In genomic region chr6:16874021-16874542, GRCm38 (mm10) we compare ENCODE assay signal across 24 mouse cellular contexts. TPM values are rescaled to one million over a fixed set of nuclear protein-coding genes. Genes with fewer than 3 reads are reported as not detected.
DNase-seq lines count a peak whose midpoint lies in the region; ATAC-seq and TF ChIP-seq lines count a peak whose summit lies in the region.
"Had no signal": no experiment of that assay in that cellular context is flagged by ENCODE, and none has a peak within 500 bp of the region (broad histone marks: within the 10 kb centered on the region; RNA-seq: fewer than 3 reads in every experiment).

No protein-coding gene starts in this region.

- H3K4me1 ChIP-seq in embryonic fibroblast, embryonic 13.5 days (ENCODE audit: control insufficient read depth, insufficient read depth, low read length): no peaks in the 10 kb centered on the region; the same call in 1 of the 2 replicates
- H3K4me1 ChIP-seq: embryonic facial prominence, embryonic 13.5 days; embryonic facial prominence, embryonic 15.5 days; forebrain, embryonic 12.5 days had no signal

- no peak for TF ChIP-seq CTCF in Patski (IDR thresholded peaks at IDR 0.05)
- no peak for TF ChIP-seq CTCF in embryonic fibroblast, embryonic 13.5 days (IDR thresholded peaks at IDR 0.05; ENCODE audit: borderline replicate concordance, insufficient read depth, low read length)

- peak overlapping the region; percentile 40; the same call in 1 of the 2 replicates for H3K27ac ChIP-seq in embryonic fibroblast, embryonic 13.5 days (ENCODE audit: insufficient read depth, low read length)
- H3K27ac ChIP-seq: embryonic facial prominence, embryonic 13.5 days; embryonic facial prominence, embryonic 15.5 days; forebrain, embryonic 12.5 days had no signal

- DNase-seq in 3134 (ENCODE audit: extremely low read depth, insufficient read length, low spot score): peak; percentile 16
- peak; percentile 68 for DNase-seq in 3T3-L1 (ENCODE audit: low read depth, low spot score)
- peak; percentile 28 for DNase-seq in Patski (ENCODE audit: low read depth, low spot score)
- DNase-seq in ovary, postnatal 36 days (ENCODE audit: low spot score): no peak
- DNase-seq in layer of hippocampus, postnatal 36 days: no peak
- no peak for DNase-seq in urinary bladder, adult 2 months (ENCODE audit: low spot score)
- DNase-seq: adrenal gland, adult 2 months; adrenal gland, postnatal 10 days; adrenal gland, postnatal 25 days; cerebellum, adult 11-12 months; cerebellum, adult 2 months; cerebellum, adult 9-10 months; cerebellum, postnatal 36 days; embryo, embryonic 11 days had no signal

- CTCF ChIA-PET in Patski (lab: Charles Lee): interaction anchor here (0.9 kb wide), 1 partner anchor 12 kb away, joined by 3 read pairs; no protein-coding TSS in a partner anchor

- TF ChIP-seq POLR2A in embryonic fibroblast, embryonic 13.5 days (IDR thresholded peaks at IDR 0.05; ENCODE audit: low read depth, low read length): no peak

- H3K4me3 ChIP-seq in embryonic fibroblast, embryonic 13.5 days (ENCODE audit: insufficient read depth, low read length): no peak overlapping the region
- H3K4me3 ChIP-seq: embryonic facial prominence, embryonic 13.5 days; embryonic facial prominence, embryonic 15.5 days; forebrain, embryonic 12.5 days had no signal

- peak; percentile 91 for ATAC-seq in Patski
- ATAC-seq in megakaryocyte-erythroid progenitor cell, adult 5-6 weeks (replicated peaks; ENCODE audit: low FRiP score, low TSS enrichment, poor library complexity, severe bottlenecking): no peak
- ATAC-seq: forebrain, embryonic 14.5 days; forebrain, embryonic 16.5 days had no signal

- POLR2A ChIA-PET in Patski (lab: Charles Lee): no interaction called here

- in situ Hi-C loops in Patski (cut with MboI; ENCODE audit: low pct_unique_long_range_greater_than_20kb): no loop called here

- H3K27me3 ChIP-seq in Patski: no peaks in the 10 kb centered on the region
- H3K27me3 ChIP-seq: CH12.LX; embryonic facial prominence, embryonic 13.5 days; embryonic facial prominence, embryonic 15.5 days; forebrain, embryonic 12.5 days had no signal

RNA-seq across cellular contexts. Expression of gene Tfec, which starts 24.2 kb away (rescaled TPM):
- not detected for polyA plus RNA-seq in Patski (2021)
- polyA plus RNA-seq in embryonic fibroblast, embryonic 13.5 days (2011; ENCODE audit: insufficient read length, low read depth, missing spikeins): 0.63 TPM in 1 of 2 replicates, not detected in the other
- total RNA-seq in megakaryocyte-erythroid progenitor cell, adult 5-6 weeks (2014; fragmentation: Nextera tagmentation): not detected in 2 replicates
- total RNA-seq in megakaryocyte-erythroid progenitor cell, adult 5-6 weeks (2017): 1.4 and 4.6 TPM in 2 replicates
- total RNA-seq in layer of hippocampus, postnatal 36 days (2021): not detected
- polyA plus RNA-seq in urinary bladder, adult 2 months (2012; rRNA removed): 2.2 and 3.0 TPM in 2 replicates
- total RNA-seq: CH12.LX had no signal
- polyA plus RNA-seq: adrenal gland, adult 2 months; C2C12; cerebellum, adult 2 months; G1E had no signal

Comparison
In these comparisons a context has a peak if more than half of its experiments do, and no peak if none do; other contexts are left out.
1. DNase-seq: peak in 3134 (single experiment), 3T3-L1 (single experiment) and Patski (single experiment); none in ovary, postnatal 36 days (single experiment), layer of hippocampus, postnatal 36 days (0 of 2) and urinary bladder, adult 2 months (single experiment).